Mouse (Mus musculus) large intestine, adult 2 months (tissue): ENCODE data around the gene Ptpn1. TPM values are rescaled to one million over a fixed set of nuclear protein-coding genes. Genes with fewer than 3 reads are reported as not detected.

Experiments
- DNase-seq: peaks from one replicate; pipeline ENCODE4 v3.0.0-alpha.2; 2012; ENCODE audit warnings: low read depth, low spot score
- WGBS: fragments of 180-500 bp; shearing (Covaris S2); methylation state at CpG from one replicate; pipeline ENCODE4 v1.1.7; 2018; 5-methylcytosine and 5-hydroxymethylcytosine counted together
- polyA plus RNA-seq: library from polyadenylated mRNA; depleted of rRNA; stranded (reverse); fragments of >200 nt; gene quantifications from 2 replicates; pipeline ENCODE4 v1.2.3, GENCODE M21; 2012

The Ptpn1 gene
- polyA plus RNA-seq, 1 experiment: 23.1 TPM

GRCm38 (mm10) chr2:167962347-167962746 lies 30.5 kb downstream of the Ptpn1 start:
- no peak for DNase-seq
- 84% methylated on average over 6 of the region's 6 CpGs for WGBS

GRCm38 (mm10) chr2:167963176-167963575 lies 31.3 kb downstream of the Ptpn1 start:
- 85% methylated on average over 4 of the region's 4 CpGs for WGBS
- no peak for DNase-seq

- 90% methylated on average over 9 of the region's 9 CpGs for WGBS
- no peak for DNase-seq
Measured at GRCm38 (mm10) chr2:167963778-167964300, 32.0 kb downstream of the Ptpn1 start.

GRCm38 (mm10) chr2:167964320-167964719 lies 32.5 kb downstream of the Ptpn1 start:
- WGBS: 93% methylated on average over 9 of the region's 9 CpGs

GRCm38 (mm10) chr2:167965911-167966310 lies 34.1 kb downstream of the Ptpn1 start:
- DNase-seq: no peak
- WGBS: 77% methylated on average over 3 of the region's 3 CpGs

More at GRCm38 (mm10) chr2:167964320-167964719, 32.5 kb downstream of the Ptpn1 start:
- DNase-seq: no peak

GRCm38 (mm10) chr2:167968504-167968903 lies 36.6 kb downstream of the Ptpn1 start:
- no peak for DNase-seq
- 93% methylated on average over 7 of the region's 7 CpGs for WGBS

- no peak for DNase-seq
- WGBS: 81% methylated on average over 10 of the region's 10 CpGs
Measured at GRCm38 (mm10) chr2:167969851-167970541, 38.1 kb downstream of the Ptpn1 start.

GRCm38 (mm10) chr2:167972146-167972545 lies 40.3 kb downstream of the Ptpn1 start:
- WGBS: 58% methylated on average over 5 of the region's 5 CpGs
- no peak for DNase-seq

- no peak for DNase-seq
- 23% methylated on average over 1 of the region's 1 CpGs for WGBS
Measured at GRCm38 (mm10) chr2:167972809-167973208, 41.0 kb downstream of the Ptpn1 start.

GRCm38 (mm10) chr2:167975746-167976145 lies 43.9 kb downstream of the Ptpn1 start:
- WGBS: 81% methylated on average over 12 of the region's 12 CpGs
- no peak for DNase-seq

- WGBS: 89% methylated on average over 10 of the region's 10 CpGs
- no peak for DNase-seq
Measured at GRCm38 (mm10) chr2:167978271-167978670, 46.4 kb downstream of the Ptpn1 start.

- 85% methylated on average over 10 of the region's 10 CpGs for WGBS
Measured at GRCm38 (mm10) chr2:167980391-167980790, 48.5 kb downstream of the Ptpn1 start.

GRCm38 (mm10) chr2:167982646-167983045 lies 50.8 kb downstream of the Ptpn1 start:
- 50% methylated on average over 9 of the region's 9 CpGs for WGBS
- DNase-seq: no peak

More at GRCm38 (mm10) chr2:167980391-167980790, 48.5 kb downstream of the Ptpn1 start:
- no peak for DNase-seq

- 91% methylated on average over 5 of the region's 5 CpGs for WGBS
Measured at GRCm38 (mm10) chr2:167984371-167984770, 52.5 kb downstream of the Ptpn1 start.

GRCm38 (mm10) chr2:167984946-167985345 lies 53.1 kb downstream of the Ptpn1 start:
- DNase-seq: no peak
- WGBS: 46% methylated on average over 3 of the region's 3 CpGs

More at GRCm38 (mm10) chr2:167984371-167984770, 52.5 kb downstream of the Ptpn1 start:
- DNase-seq: no peak

GRCm38 (mm10) chr2:167986762-167987161 lies 54.9 kb downstream of the Ptpn1 start:
- 10% methylated on average over 7 of the region's 7 CpGs for WGBS

GRCm38 (mm10) chr2:167987640-167988039 lies 55.8 kb downstream of the Ptpn1 start:
- no peak for DNase-seq
- 66% methylated on average over 12 of the region's 12 CpGs for WGBS

More at GRCm38 (mm10) chr2:167986762-167987161, 54.9 kb downstream of the Ptpn1 start:
- no peak for DNase-seq

GRCm38 (mm10) chr2:167989310-167989709 lies 57.5 kb downstream of the Ptpn1 start:
- DNase-seq: no peak
- 44% methylated on average over 14 of the region's 14 CpGs for WGBS

- WGBS: 46% methylated on average over 13 of the region's 13 CpGs
- no peak for DNase-seq
Measured at GRCm38 (mm10) chr2:167993260-167993659, 61.4 kb downstream of the Ptpn1 start.

- 52% methylated on average over 19 of the region's 19 CpGs for WGBS
- no peak for DNase-seq
Measured at GRCm38 (mm10) chr2:167995870-167996635, 64.2 kb downstream of the Ptpn1 start.
